Mouse (Mus musculus): ENCODE results near the gene Col18a1.

GRCm38 (mm10) chr10:77097006-77097889, 69.1 kb downstream of the Col18a1 start:
- TF ChIP-seq POLR2A (IDR thresholded peaks at IDR 0.05; ENCODE audit: insufficient read length, low read depth) (no peak), TCF12 (IDR thresholded peaks at IDR 0.05; ENCODE audit: insufficient read depth, poor library complexity, severe bottlenecking) (no peak), CEBPB (IDR thresholded peaks at IDR 0.05; ENCODE audit: insufficient read depth, poor library complexity, severe bottlenecking) (no peak), TCF3 (IDR thresholded peaks at IDR 0.05; ENCODE audit: insufficient read length, low read depth) (no peak), MAX (IDR thresholded peaks at IDR 0.05; ENCODE audit: low read depth) (no peak), POLR2AphosphoS2 (IDR thresholded peaks at IDR 0.05; ENCODE audit: insufficient read length, low read depth) (no peak), REST (IDR thresholded peaks at IDR 0.05; ENCODE audit: insufficient read depth, insufficient read length) (no peak)

Measured in myocyte (in vitro differentiated cells).